Mouse (Mus musculus): ENCODE measurements at regions not wholly inside any gene's neighbourhood (a gene's known extent, or its start where the extent isn't known, plus 50 kb on each side); places are given as distances from the start of the nearest gene placed in this dataset.

DNA sequence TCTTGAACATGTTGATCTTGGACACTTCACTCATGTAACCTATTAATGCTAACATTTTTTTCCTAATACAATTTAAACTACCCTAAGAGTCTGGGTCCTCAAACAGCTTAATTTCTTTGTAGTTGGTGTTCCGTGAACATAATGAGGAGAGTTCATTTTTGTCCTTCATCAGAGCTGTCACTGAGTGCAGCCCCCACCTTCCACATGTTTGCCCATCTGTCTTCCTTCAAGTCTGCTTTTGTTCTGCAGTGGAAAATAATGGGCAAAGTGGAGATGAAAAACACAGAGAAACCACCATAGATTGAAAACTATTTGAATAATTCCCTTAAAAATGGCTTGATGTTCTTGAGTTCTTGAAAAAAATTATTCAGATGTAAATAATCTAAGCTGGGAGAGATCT lies 369.5 kb upstream of the Nrp1 start:
- no peaks in the 10 kb centered on the region for H3K4me1 ChIP-seq (ENCODE audit: control insufficient read depth, low read depth, low read length)
- 60% methylated on average over 1 of the region's 1 CpGs for WGBS (ENCODE audit: insufficient replicate concordance)

GRCm38 (mm10) chr8:127994898-127995297 lies 363.5 kb upstream of the Nrp1 start:
- H3K4me1 ChIP-seq (ENCODE audit: control insufficient read depth, low read depth, low read length): no peaks in the 10 kb centered on the region
- WGBS (ENCODE audit: insufficient replicate concordance): 46% methylated on average over 1 of the region's 1 CpGs
- no peaks in the 10 kb centered on the region for H3K9me3 ChIP-seq (replicated peaks; ENCODE audit: control insufficient read depth, low read length)
- H3K27me3 ChIP-seq (ENCODE audit: control insufficient read depth, insufficient read depth, low read depth, low read length): no peaks in the 10 kb centered on the region
- H3K4me2 ChIP-seq (ENCODE audit: low read depth, low read length): no peak overlapping the region
- no peaks in the 10 kb centered on the region for H3K36me3 ChIP-seq (ENCODE audit: control insufficient read depth, insufficient read depth)
- H3K4me3 ChIP-seq (ENCODE audit: low read depth, low read length): no peak overlapping the region
- H3K9ac ChIP-seq (ENCODE audit: low read depth, low read length): no peak overlapping the region
- ATAC-seq (ENCODE audit: low read depth): no peak
- no peak overlapping the region for H3K27ac ChIP-seq (ENCODE audit: low read length)

More for the DNA sequence above, 369.5 kb upstream of the Nrp1 start:
- Histone ChIP-seq H3K9me3 (replicated peaks; ENCODE audit: control insufficient read depth, low read length) (no peaks in the 10 kb centered on the region), H3K4me2 (ENCODE audit: low read depth, low read length) (no peak overlapping the region), H3K27ac (ENCODE audit: low read length) (no peak overlapping the region), H3K9ac (ENCODE audit: low read depth, low read length) (no peak overlapping the region), H3K36me3 (ENCODE audit: control insufficient read depth, insufficient read depth) (no peaks in the 10 kb centered on the region), H3K4me3 (ENCODE audit: low read depth, low read length) (no peak overlapping the region), H3K27me3 (ENCODE audit: control insufficient read depth, insufficient read depth, low read depth, low read length) (no peaks in the 10 kb centered on the region)
- no peak for ATAC-seq (ENCODE audit: low read depth)

DNA sequence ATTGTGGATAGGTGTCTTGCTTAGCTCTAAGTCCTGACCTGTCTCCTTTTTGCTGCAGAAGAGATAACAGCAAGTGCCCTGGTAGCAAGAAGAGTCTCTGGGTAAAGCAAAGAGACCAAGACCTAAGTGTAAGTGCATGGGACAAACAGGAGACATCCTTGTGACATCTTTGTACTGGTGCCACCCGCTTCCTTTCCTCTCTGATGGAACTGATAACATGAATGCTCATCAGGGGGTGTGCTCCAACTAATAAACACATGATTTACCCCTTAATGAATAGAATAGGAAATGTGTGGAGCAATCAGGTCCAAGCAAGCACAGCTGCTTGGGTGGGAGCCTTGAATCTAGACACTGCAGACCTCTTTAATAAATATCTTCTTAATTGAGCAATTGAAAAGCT lies 362.9 kb upstream of the Nrp1 start:
- Histone ChIP-seq H3K27me3 (ENCODE audit: control insufficient read depth, insufficient read depth, low read depth, low read length) (no peaks in the 10 kb centered on the region), H3K9me3 (replicated peaks; ENCODE audit: control insufficient read depth, low read length) (no peaks in the 10 kb centered on the region), H3K4me1 (ENCODE audit: control insufficient read depth, low read depth, low read length) (no peaks in the 10 kb centered on the region), H3K9ac (ENCODE audit: low read depth, low read length) (no peak overlapping the region), H3K27ac (ENCODE audit: low read length) (no peak overlapping the region), H3K36me3 (ENCODE audit: control insufficient read depth, insufficient read depth) (no peaks in the 10 kb centered on the region), H3K4me3 (ENCODE audit: low read depth, low read length) (no peak overlapping the region), H3K4me2 (ENCODE audit: low read depth, low read length) (no peak overlapping the region)
- ATAC-seq (ENCODE audit: low read depth): no peak
- WGBS (ENCODE audit: insufficient replicate concordance): 42% methylated on average over 1 of the region's 1 CpGs

GRCm38 (mm10) chr8:128002386-128002785 lies 356.0 kb upstream of the Nrp1 start:
- H3K9ac ChIP-seq (ENCODE audit: low read depth, low read length): no peak overlapping the region
- no peak overlapping the region for H3K4me2 ChIP-seq (ENCODE audit: low read depth, low read length)
- no peak overlapping the region for H3K27ac ChIP-seq (ENCODE audit: low read length)
- H3K4me3 ChIP-seq (ENCODE audit: low read depth, low read length): no peak overlapping the region
- WGBS (ENCODE audit: insufficient replicate concordance): 33% methylated on average over 2 of the region's 2 CpGs
- H3K9me3 ChIP-seq (replicated peaks; ENCODE audit: control insufficient read depth, low read length): no peaks in the 10 kb centered on the region
- no peaks in the 10 kb centered on the region for H3K4me1 ChIP-seq (ENCODE audit: control insufficient read depth, low read depth, low read length)
- no peaks in the 10 kb centered on the region for H3K27me3 ChIP-seq (ENCODE audit: control insufficient read depth, insufficient read depth, low read depth, low read length)
- H3K36me3 ChIP-seq (ENCODE audit: control insufficient read depth, insufficient read depth): no peaks in the 10 kb centered on the region
- ATAC-seq (ENCODE audit: low read depth): no peak

DNA sequence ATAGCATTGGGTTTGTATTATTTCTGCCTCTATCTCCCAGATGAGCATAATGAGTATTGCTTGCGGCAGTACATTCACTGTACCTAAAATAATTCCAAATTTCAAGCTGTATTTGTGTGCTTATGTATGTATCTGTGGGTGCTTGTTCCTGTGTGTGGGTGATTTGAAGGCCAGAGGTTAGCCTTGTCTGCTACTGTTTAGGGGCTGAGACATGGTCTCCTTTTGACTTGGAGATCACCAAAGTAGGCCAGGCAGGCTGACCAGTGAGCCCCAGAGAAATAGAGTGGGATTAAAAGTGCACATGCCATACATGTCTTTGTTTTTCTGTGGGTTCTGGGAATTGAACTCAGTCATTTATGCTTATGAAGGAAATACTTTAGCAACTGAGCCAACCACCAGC lies 355.6 kb upstream of the Nrp1 start:
- Histone ChIP-seq H3K9me3 (replicated peaks; ENCODE audit: control insufficient read depth, low read length) (no peaks in the 10 kb centered on the region), H3K4me3 (ENCODE audit: low read depth, low read length) (no peak overlapping the region), H3K27me3 (ENCODE audit: control insufficient read depth, insufficient read depth, low read depth, low read length) (no peaks in the 10 kb centered on the region), H3K27ac (ENCODE audit: low read length) (no peak overlapping the region), H3K36me3 (ENCODE audit: control insufficient read depth, insufficient read depth) (no peaks in the 10 kb centered on the region), H3K4me2 (ENCODE audit: low read depth, low read length) (no peak overlapping the region), H3K4me1 (ENCODE audit: control insufficient read depth, low read depth, low read length) (no peaks in the 10 kb centered on the region), H3K9ac (ENCODE audit: low read depth, low read length) (no peak overlapping the region)
- no peak for ATAC-seq (ENCODE audit: low read depth)
- 65% methylated on average over 1 of the region's 1 CpGs for WGBS (ENCODE audit: insufficient replicate concordance)

DNA sequence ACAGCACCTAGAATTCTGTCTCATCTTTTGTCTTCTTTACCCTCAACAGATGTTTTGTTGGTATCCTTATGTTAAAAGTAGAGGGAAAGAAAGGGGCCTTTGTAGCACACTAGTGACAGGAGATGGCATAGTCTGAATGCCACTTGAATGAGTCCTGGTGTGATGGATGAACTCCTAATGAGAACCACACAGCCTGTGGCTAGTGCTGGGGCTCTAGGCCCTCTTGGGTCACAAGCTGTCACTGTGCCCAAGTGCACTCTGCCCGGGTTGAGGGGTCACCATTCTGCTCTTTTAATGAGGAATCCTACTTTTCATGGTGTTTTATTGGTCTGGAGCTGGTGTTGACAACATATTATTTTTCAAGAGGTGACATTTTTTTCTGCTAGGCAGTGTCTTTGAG lies 355.0 kb upstream of the Nrp1 start:
- H3K27ac ChIP-seq (ENCODE audit: low read length): no peak overlapping the region
- WGBS (ENCODE audit: insufficient replicate concordance): 32% methylated on average over 1 of the region's 1 CpGs
- ATAC-seq (ENCODE audit: low read depth): no peak

GRCm38 (mm10) chr8:128003881-128004286 lies 354.5 kb upstream of the Nrp1 start:
- Histone ChIP-seq H3K27ac (ENCODE audit: low read length) (no peak overlapping the region), H3K4me3 (ENCODE audit: low read depth, low read length) (no peak overlapping the region), H3K9ac (ENCODE audit: low read depth, low read length) (no peak overlapping the region), H3K4me1 (ENCODE audit: control insufficient read depth, low read depth, low read length) (no peaks in the 10 kb centered on the region), H3K36me3 (ENCODE audit: control insufficient read depth, insufficient read depth) (no peaks in the 10 kb centered on the region), H3K4me2 (ENCODE audit: low read depth, low read length) (no peak overlapping the region), H3K9me3 (replicated peaks; ENCODE audit: control insufficient read depth, low read length) (no peaks in the 10 kb centered on the region), H3K27me3 (ENCODE audit: control insufficient read depth, insufficient read depth, low read depth, low read length) (no peaks in the 10 kb centered on the region)
- no peak for ATAC-seq (ENCODE audit: low read depth)
- 74% methylated on average over 3 of the region's 3 CpGs for WGBS (ENCODE audit: insufficient replicate concordance)

More for the DNA sequence above, 355.0 kb upstream of the Nrp1 start:
- no peaks in the 10 kb centered on the region for H3K9me3 ChIP-seq (replicated peaks; ENCODE audit: control insufficient read depth, low read length)
- H3K4me1 ChIP-seq (ENCODE audit: control insufficient read depth, low read depth, low read length): no peaks in the 10 kb centered on the region
- H3K4me2 ChIP-seq (ENCODE audit: low read depth, low read length): no peak overlapping the region
- H3K27me3 ChIP-seq (ENCODE audit: control insufficient read depth, insufficient read depth, low read depth, low read length): no peaks in the 10 kb centered on the region
- no peak overlapping the region for H3K4me3 ChIP-seq (ENCODE audit: low read depth, low read length)
- no peaks in the 10 kb centered on the region for H3K36me3 ChIP-seq (ENCODE audit: control insufficient read depth, insufficient read depth)
- no peak overlapping the region for H3K9ac ChIP-seq (ENCODE audit: low read depth, low read length)

DNA sequence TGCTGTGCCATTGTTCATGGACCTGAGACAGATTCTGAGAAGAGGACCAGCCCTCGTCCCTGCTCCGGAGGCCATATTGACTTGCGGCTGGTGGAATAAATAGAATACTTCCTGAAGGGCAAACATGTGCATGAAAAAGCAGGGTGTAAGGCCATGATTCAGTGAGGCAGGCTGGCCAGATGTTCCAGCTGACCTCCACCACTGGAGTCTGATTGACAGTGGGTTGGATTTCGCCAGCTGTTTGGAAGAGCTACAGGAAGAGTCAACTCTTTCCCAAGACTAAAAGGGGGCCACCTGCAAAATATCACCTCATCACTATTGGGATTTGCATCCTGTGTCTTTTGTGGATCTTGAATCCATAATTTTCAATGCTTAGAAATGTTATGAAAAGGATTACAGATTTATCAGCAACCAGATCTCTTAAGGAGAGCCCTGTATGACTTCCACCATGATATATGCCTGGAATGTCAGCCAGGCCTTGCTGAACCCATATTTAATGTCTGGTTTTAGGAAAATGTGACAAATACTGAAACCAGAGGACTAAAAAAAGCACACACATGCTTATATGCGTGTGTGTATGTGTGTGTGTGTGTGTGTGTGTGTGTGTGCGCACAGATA lies 348.9 kb upstream of the Nrp1 start:
- no peak for ATAC-seq (ENCODE audit: low read depth)
- Histone ChIP-seq H3K27me3 (ENCODE audit: control insufficient read depth, insufficient read depth, low read depth, low read length) (no peaks in the 10 kb centered on the region), H3K4me3 (ENCODE audit: low read depth, low read length) (no peak overlapping the region), H3K4me1 (ENCODE audit: control insufficient read depth, low read depth, low read length) (no peaks in the 10 kb centered on the region), H3K9ac (ENCODE audit: low read depth, low read length) (no peak overlapping the region), H3K4me2 (ENCODE audit: low read depth, low read length) (no peak overlapping the region), H3K36me3 (ENCODE audit: control insufficient read depth, insufficient read depth) (no peaks in the 10 kb centered on the region), H3K9me3 (replicated peaks; ENCODE audit: control insufficient read depth, low read length) (no peaks in the 10 kb centered on the region), H3K27ac (ENCODE audit: low read length) (no peak overlapping the region)
- WGBS (ENCODE audit: insufficient replicate concordance): 66% methylated on average over 6 of the region's 6 CpGs

GRCm38 (mm10) chr8:128017171-128017570 lies 341.2 kb upstream of the Nrp1 start:
- ATAC-seq (ENCODE audit: low read depth): no peak

More at GRCm38 (mm10) chr8:128017171-128017570, 341.2 kb upstream of the Nrp1 start:
- WGBS (ENCODE audit: insufficient replicate concordance): 53% methylated on average over 8 of the region's 8 CpGs
- Histone ChIP-seq H3K27me3 (ENCODE audit: control insufficient read depth, insufficient read depth, low read depth, low read length) (no peaks in the 10 kb centered on the region), H3K9ac (ENCODE audit: low read depth, low read length) (no peak overlapping the region), H3K27ac (ENCODE audit: low read length) (no peak overlapping the region), H3K9me3 (replicated peaks; ENCODE audit: control insufficient read depth, low read length) (no peaks in the 10 kb centered on the region), H3K4me3 (ENCODE audit: low read depth, low read length) (no peak overlapping the region), H3K4me2 (ENCODE audit: low read depth, low read length) (no peak overlapping the region), H3K4me1 (ENCODE audit: control insufficient read depth, low read depth, low read length) (no peaks in the 10 kb centered on the region), H3K36me3 (ENCODE audit: control insufficient read depth, insufficient read depth) (no peaks in the 10 kb centered on the region)

Data from liver, embryonic 16.5 days (tissue).